Mouse (Mus musculus): Measurements from ENCODE around the gene Birc6. TPM values are rescaled to one million over a fixed set of nuclear protein-coding genes. Genes with fewer than 3 reads are reported as not detected.
A peak's percentile ranks its signal among the peaks of the same experiment; 100 is the strongest.

Gene Birc6
- total RNA-seq, 4 experiments from 2014 or later: 113 to 132 (median 117) TPM

DNA sequence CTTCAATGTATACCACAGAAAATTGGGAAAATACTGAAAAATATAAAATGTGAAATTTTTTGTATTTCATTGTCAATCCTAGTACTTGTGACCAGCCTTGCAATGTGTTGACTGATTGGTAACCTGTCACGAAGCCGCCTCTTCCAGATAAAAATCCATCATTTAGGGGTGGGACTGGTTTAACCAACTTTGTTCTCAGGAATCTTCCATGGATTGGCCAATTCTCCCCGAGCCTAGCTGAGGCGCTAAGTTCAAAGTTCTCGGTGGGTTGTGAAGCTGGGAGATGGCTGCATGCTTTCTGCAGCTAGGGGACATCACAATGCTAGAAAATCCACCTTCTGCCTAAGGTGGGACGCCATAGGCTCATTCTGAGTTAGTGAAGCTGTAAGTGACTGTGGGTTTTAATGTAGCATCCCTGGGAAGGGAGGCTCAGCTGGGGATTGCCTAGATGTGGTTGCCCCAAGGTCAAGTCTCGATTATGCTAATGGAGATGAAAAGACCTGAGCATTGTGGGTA lies 179.6 kb downstream of the Birc6 start:
- DNase-seq (ENCODE audit: low spot score in 2 of 2): no peak

DNA sequence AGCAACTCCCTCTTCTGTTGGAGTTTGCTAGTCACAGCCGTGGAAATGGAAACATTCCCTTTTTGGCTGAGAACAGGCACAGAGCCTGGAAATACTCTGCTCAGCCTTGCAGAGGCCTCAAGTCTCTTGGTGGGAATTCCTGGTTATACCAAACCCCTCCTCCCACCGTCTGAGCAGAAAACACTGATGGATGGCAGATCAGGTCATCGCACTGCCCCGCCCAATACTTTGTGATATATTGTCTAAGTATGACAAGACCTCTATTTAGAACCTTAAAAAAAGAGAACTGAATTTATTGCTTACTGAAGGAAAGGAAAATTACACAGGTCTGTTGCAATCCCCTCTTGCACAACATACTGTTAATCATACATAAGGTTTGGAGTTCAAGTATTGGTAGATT lies 182.6 kb downstream of the Birc6 start:
- no peak for DNase-seq (ENCODE audit: low spot score in 2 of 2)

DNA sequence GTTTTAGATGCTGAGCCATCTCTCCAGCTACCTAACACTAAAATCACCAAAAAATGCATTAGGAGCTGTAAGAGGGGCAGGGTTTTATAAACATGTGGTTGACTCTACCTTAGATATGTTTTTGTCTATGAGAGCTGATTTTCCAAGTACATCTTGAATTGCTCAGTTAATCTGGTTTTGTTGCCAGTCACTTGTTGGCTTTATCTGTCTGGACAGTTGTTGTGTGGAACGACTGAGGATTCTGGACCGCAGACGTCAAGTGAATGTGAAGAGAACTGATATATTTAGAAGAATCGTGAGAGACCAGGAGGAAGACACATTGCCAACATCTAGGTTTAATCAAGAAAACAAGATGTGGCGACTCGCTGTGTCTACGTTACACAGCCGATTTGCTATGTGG lies 183.5 kb downstream of the Birc6 start:
- no peak for DNase-seq (ENCODE audit: low spot score in 2 of 2)

DNA sequence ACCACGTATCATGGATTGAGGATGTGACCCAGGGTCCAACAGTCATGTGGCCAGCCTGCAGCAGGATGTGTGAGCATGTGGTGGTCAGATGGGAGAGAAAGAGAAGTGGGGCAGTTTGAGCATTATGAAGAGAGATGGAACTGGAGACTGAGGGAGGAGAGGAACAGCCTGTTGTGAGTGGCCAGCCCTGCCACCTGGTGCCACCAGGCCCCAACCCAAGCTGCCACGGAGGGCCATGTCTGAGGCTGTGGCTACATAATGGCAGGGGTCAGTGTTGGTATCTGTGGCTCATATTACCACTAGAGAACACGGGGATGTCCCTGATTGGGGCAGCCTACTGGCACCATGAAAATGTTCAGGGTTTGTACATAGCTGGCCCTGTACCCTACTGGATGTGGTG lies 187.0 kb downstream of the Birc6 start:
- no peak for DNase-seq (ENCODE audit: low spot score in 2 of 2)

DNA sequence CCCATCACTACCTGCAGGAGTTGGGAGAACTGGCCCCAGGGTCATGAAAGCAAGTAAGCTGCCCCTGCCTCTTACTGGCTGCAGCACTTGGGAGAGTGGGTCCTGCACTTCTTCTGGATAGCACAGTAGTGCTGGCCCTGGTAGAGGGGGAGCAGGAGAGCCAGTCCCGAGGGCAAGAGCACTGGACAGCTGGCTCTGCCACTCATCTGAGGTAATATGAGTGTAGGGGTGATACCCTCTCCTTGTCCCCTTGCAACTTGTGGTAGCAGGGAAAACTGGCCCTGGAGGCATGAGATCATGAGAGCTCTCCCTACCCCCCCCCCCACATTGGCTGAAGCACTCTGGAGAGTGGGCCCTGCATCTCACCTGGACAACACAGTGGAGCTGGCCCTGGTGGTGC lies 187.6 kb downstream of the Birc6 start:
- no peak for DNase-seq (ENCODE audit: low spot score in 2 of 2)

DNA sequence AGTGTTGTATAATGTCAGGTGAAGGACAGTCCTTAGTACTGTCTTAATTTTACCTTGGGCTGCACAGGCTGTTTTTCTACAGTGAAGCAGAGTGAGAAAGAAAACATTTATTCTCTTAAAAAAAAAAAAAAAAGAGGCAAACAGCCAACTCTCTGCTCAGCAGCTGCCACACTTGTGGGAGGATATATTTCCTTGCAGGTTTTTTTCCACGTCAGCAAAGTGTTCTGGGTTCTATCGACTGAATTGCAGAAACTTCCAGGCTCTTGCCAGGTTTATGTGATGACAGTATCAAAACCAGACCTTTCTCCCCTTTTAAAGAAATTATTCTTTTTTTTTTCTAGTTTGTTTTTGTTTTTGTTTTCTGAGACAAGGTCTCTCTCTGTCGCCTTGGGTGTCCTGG lies 188.5 kb downstream of the Birc6 start:
- DNase-seq (ENCODE audit: low spot score in 2 of 2): no peak

DNA sequence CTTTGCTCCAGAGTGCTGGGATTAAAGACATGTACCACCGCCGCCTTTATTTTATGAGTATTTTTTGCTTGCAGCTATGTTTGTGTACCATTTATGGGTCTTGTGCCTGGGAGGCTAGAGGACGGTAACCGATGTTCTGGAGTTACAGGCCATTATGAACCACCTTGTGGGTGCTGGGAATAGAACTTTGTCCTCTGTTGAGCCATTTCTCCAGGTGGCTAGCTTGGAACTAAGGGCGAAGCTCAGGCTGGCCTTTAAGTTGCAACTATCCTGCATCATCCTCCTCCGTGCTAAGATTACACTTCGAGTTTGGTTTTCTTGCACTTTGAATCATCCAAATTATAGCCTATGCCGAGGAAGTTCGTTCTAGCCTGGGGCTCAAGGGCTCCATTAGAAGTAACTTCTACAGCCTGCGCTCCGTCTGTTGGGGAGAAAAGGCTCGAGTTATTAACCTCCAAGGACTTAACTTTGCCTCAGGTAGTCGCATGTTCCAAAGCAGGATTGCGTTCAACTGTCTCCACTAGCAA lies 189.1 kb downstream of the Birc6 start:
- DNase-seq (ENCODE audit: low spot score in 2 of 2): no peak

DNA sequence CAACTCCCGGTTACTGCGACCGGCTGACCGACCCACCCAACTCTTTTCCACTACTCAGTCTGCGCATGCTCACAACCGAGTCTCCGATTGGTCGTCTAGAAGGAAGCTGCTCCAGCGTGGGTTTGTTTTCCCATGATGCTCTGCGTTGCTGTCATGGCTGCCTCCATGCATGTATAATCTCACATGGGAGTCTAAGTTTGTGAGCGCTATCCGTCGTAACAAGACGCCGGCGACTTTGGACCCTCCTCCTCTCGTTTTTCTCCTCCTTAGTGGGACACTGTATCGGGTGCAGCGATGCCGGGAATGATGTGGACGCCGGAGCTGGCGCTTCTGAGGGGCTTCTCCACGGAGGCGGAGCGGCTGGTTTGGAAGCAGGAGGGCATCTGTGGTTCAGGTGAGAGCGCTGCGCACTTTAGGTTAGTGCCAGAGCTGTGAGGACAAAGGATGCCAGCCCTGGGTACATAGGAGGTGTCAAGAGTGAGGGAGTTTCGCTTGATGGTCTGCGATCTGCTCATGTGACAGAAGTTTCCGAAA lies 189.6 kb downstream of the Birc6 start, which contains the start of gene Ttc27:
Gene Ttc27, plus strand, starts transcription at position 115 of the 534 bp plus-strand sequence.
- DNase-seq (ENCODE audit: low spot score in 2 of 2): peak; percentile 93 to 96

DNA sequence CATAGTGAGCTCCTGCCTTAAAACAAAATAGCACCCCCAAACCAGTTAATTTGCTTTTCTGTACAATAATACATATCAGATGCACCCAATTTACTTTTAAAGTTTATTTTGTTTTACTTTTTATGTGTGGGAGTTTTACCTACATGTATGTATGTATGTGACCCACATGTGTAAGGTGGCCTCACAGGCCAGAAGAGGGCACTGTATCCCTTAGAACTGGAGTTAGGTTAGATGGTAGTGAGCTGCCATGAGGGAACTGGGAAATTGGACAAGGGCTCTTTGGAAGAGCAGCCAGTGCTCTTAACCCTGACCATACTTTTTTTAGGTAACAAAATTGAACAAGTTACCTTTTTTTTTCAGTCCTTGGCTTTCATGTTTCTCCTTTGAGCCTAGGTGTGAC lies 204.8 kb downstream of the Birc6 start:
- no peak for DNase-seq (ENCODE audit: low spot score in 2 of 2)

DNA sequence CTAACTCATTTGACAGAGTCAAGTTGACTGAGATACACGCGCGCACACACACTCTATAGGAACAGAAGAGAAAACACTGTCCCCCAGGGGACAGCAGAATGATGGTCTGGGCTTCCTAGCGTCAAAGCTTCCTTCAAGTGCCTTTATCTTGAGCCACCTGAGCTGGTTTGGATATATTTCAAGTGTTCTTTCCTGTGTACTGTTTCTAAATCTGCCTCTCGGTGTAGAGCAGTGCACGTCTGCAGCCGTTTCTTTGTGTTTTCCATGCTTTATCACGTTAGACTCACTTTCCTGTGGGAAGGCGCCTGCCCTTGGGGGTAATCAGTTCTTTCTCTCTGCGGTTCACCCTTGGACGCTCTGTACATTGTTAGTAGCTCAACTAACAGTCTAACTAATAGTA lies 207.3 kb downstream of the Birc6 start:
- no peak for DNase-seq (ENCODE audit: low spot score in 2 of 2)

DNA sequence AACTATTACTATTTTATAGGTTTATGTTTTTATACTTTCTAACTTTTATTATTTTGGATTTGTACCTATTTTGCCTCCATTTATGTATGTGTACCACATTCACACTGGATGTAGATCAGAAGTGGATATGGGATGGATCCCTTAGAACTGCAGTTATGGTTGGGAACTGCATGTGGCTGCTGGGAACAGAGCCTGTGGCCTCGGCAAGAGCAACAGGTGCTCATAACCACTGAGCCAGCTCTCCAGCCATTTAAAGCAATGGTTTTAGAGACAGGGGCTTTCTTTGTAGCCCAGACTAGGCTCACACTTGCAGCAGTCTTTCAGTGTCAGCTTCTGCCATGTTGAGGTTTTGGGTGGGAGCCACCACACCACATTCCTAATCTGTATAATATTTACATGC lies 221.6 kb downstream of the Birc6 start:
- no peak for DNase-seq (ENCODE audit: low spot score in 2 of 2)

DNA sequence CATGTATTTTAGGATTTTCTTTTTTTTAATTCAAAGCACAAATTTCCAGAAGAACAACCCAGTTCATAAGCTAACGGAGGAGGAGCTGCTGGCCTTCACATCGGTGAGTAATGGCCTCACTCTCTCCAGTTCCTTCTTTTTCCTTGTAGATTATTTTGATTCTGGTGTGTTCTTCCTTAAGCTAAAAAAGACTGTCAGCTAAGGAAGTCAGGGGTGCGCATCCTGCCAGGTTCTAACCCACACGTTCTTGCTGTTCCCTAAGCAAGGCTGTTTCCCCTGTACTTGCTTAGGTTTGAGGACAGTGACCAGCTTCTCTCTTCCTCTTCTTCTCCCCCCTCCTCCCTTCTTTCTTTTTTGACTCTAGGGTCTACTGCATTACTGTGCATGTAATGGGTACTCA lies 222.9 kb downstream of the Birc6 start:
- no peak for DNase-seq (ENCODE audit: low spot score in 2 of 2)

Other genes starting within 250 kb of the Birc6 start
- gene Memo1, start 232.8 kb upstream of the Birc6 start, total RNA-seq (2022): 10 to 100 TPM; 45.7 to 51.9 (median 48.2) TPM
- gene Dpy30, start 204.4 kb upstream of the Birc6 start, total RNA-seq (2022): 10 to 100 TPM; 39.2 to 49.9 (median 46.5) TPM
- 10 to 100 TPM; 44.2 to 53.1 (median 49.4) TPM for gene Spast, start 189.3 kb upstream of the Birc6 start, total RNA-seq (2022)
- 10 to 100 TPM; 16.2 to 20.5 (median 19.7) TPM for gene Slc30a6, start 132.7 kb upstream of the Birc6 start, total RNA-seq (2022)
- under 1 TPM in 3 of 4 experiments, not detected in 1; 0.16 to 0.28 (median 0.16) TPM for gene Nlrc4, start 69.2 kb upstream of the Birc6 start, total RNA-seq (2022)
- gene Yipf4, start 38.8 kb upstream of the Birc6 start, total RNA-seq (2022): 10 to 100 TPM; 78.8 to 86.5 (median 82.5) TPM
- gene Ttc27, start 189.4 kb downstream of the Birc6 start, total RNA-seq (2022): 10 to 100 TPM; 24.2 to 28.8 (median 25.5) TPM

All from layer of hippocampus, adult 8-10 months (tissue).